Mouse (Mus musculus) kidney, postnatal 14 days (tissue): ENCODE data around the gene Elovl5.

Experiments used
- DNase-seq: peaks from one replicate; pipeline ENCODE4 v3.0.0; 2022; ENCODE audit warnings: mixed read lengths

Gene Elovl5

DNA sequence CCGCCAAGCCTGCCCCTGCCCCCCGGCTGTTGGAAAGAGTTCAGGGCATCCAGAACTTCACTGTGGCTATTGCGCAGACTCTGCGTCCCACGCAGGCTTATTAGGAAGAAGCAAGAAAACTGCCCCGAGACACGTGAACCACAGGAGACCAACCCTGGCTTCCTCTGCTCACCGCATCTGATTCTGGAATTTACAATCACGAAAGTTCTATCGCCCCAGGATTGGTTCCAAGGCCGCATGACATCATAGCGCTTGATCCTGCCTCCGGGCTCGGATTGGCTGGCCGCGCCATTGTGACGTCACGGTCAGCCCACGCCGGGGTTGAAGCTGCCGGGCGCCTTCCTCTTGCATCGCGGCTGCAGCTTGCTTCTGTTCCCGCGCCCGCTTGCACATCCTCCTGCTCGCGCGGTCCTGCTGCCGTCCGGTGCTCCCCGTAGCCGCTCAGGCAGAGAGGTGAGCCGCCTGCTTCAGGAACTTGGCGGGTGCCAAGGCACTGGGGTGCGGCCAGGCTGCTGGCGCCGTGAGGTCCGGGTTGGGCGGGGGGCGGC is at the start of gene Elovl5:
Elovl5 (plus strand) TSS at position 291 of the 548 bp plus-strand sequence.
- peak; percentile 98 for DNase-seq

GRCm38 (mm10) chr9:77891501-77891900 is 25.7 kb upstream of the Elovl5 start:
- no peak for DNase-seq

DNA sequence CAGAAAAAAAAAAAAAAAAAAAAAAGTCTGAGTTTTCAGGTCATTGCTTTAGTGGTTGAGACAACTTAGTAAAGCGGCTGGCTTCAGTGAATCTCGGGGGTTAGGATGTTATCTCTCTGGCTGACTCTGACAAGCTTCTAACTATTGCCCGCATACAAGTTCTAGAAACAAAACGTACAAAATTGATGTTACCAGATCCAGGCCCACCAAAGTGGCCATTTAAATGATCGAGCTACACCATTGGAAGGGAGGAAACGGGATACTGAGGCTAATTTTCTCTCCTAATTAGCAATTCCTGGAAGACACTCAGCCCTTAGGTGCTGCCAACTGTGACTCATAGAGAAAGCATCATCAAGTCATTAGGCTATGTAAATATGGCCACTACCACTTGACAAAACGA is 18.6 kb upstream of the Elovl5 start:
- DNase-seq: no peak

DNA sequence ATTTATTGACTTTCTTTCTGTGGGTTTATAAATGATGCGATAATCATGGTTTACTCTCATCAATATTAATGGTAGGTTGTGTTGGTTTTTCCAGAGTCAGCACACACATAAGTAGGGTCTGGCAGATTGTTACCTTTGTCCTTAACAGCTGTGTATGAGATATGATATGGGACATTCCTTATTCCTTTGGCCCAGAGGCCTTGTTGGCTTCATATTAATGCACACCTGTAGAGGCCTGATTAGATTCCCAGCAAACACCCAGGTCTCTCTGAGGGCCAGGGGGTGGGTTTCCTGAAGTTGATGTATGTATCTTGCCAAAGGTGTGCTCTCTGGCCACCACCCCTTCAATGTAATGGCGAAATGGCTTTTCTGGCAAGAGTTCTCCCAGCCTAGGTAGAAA is 13.0 kb upstream of the Elovl5 start:
- no peak for DNase-seq

DNA sequence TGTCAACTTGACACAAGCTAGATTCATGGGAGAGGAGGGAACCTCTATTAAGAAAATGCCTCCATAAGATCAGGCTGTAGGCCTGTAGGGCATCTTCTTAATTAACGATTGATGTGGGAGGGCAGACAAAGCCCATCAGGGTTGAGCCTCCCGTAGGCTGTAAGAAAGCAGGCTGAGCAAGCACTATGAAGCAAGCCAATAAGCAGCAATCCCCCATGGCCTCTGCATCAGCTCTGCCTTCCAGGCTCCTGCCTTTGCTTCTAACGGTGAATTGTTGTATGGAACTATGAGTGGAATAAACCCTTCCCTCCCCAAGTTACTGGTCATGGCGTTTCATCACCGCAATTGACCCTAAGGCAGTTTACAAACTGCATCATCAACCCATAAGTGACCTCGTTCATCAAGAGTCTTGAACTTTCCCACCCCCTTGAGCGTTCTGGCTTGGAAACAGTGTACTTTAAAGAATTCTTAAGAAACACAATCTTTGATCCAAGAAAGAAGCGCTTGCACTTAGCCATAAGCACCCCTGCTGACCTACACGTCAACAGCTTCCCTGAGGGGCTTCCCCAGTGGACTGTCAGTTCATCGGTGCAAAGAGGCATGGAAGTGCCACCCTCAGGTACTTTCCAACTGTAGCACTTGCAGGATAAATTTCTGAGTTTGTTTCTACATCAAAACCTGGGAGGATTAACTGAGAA is 7.4 kb upstream of the Elovl5 start:
- DNase-seq: no peak

DNA sequence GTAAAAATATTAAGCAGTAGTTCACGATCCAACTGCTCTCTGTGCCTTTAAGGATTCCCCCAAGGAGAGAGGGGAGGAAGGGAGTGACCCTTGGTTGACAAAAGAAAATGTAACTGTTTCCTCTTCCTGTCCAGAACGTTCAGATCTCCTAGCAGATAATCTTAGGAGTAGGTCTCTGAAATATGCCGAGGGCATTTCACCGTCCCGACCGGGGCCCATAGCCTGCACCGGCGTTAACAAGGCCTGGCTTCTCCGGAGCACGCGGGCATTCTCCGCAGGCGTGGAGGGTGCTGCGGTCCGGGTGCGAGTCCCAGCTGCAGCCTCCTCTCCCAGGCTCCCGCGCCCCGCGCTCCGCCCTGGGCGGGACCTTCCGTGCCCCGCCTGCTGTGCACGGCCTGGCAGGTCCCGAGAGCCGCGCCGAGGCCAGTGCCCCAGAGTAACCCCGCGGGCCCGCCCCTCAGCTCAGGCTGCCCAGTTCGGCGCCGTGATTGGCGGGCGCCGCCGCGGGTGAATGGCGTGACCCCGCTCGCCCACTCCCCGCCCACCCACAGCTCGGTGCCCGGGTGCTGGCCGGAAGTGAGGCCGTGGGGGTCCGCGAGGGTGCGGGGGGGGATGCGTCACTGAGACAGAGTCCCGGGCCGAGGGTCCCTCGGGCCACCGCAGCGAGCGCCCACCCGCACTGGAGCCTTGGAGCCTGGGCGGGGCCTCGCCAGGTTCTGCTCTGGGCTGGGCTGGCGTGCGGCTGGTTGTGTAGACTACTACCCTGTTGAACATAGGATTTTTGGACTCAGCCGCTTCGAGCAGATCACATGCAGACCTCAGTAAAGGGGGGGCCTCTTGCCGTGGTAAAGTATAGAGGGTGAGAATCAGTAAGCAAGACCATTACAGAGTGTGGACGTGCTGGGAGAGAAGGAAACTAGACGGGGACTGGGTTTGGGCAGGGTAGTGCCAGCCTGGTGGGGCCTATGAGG is 6.6 kb upstream of the Elovl5 start:
- DNase-seq: peak; percentile 98

DNA sequence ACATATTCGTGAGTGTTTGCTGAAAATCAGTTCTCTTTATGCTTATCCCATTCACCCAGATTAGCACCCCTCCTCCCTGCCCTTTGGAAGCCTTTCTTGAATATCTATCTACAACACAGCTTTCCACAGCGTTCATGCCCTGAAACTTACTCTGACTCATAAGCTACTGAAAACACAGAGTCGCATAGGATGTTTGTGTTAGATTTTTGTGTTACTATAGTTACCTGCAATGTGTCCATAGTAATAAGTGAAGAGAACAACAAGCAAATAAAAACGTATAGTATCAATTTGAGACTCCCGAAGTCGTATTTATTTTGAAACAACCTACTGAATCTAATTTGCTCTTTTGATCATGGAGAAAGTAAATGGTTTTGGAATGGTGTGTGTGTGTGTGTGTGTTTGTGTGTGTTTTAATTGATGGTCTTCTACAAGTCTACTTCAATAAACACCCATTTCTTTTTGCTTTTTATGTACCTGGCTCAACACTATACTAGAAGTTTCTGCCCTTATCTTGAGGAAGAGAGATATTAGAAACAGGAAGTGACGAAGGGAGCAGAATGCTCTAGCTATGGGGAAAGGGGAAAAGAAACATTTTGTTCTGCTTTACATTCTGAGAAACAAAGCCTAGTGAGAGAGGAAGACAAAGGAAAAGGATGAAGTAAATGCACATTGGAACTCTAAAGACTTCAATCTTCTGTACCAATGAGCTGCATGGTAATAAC is 5.5 kb upstream of the Elovl5 start:
- DNase-seq: no peak

DNA sequence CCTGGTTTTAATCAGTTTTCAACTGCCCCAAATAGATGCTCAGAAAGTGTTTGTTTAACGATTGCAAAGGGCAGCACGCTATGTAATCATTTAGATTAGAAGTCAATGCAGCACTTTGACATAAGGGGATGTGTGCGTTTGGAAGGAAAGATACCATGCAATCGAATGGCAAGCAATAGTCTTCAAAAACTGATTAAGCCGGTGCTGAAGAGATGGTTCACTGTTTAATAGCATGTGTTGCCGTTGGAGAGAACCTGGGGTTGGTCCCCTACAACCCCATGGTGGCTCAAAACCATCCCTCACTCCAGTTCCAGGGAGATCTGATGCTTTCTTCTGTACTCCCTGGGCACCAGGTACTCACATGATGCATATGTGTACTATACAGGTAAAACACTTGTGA is 4.9 kb upstream of the Elovl5 start:
- no peak for DNase-seq

- DNase-seq: no peak
Observed at GRCm38 (mm10) chr9:77914616-77915015, 2.5 kb upstream of the Elovl5 start.

DNA sequence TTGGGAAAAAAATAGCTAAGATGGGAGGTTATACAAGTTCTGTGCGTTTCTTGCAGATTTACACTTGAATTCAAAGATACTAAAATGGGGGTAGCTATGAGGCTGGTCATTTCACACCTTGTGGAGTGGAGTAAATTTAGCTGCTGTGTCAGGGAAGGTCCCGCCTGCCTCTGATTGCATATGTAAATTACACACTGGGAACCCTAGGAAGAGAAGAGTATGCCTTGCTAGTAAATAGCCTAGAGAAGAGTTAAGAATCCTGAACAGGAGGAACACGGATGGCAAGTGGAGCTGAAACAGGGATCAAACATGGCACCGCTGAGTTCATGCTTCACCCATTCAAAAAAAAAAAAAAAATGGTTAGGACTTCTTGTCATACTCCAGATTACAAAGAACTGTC is 1.4 kb upstream of the Elovl5 start:
- DNase-seq: no peak

- no peak for DNase-seq
Observed at GRCm38 (mm10) chr9:77917622-77918131, 513 bp downstream of the Elovl5 start.

DNA sequence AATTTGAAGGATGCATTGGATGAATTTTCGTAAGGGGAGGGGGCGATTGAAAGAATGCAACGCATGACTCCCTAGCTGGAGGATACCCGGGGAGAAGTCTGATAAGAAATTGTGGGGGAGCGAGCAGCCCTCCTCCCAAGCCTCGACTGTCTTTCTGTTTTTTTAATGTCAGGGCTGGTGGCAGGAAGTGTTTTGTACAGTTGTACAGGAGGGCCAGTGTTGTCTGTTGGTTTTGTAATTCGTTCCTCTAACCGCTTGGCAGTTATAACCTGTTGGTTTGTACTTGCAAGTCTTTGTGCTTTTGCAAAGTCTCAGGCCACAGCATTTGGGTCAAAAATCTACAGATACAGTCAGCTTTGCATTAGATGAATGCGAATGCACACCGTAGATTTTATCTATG is 1.0 kb downstream of the Elovl5 start:
- no peak for DNase-seq

- no peak for DNase-seq
Observed at GRCm38 (mm10) chr9:77918961-77919670, 2.0 kb downstream of the Elovl5 start.

- no peak for DNase-seq
Observed at GRCm38 (mm10) chr9:77920481-77920880, 3.3 kb downstream of the Elovl5 start.

DNA sequence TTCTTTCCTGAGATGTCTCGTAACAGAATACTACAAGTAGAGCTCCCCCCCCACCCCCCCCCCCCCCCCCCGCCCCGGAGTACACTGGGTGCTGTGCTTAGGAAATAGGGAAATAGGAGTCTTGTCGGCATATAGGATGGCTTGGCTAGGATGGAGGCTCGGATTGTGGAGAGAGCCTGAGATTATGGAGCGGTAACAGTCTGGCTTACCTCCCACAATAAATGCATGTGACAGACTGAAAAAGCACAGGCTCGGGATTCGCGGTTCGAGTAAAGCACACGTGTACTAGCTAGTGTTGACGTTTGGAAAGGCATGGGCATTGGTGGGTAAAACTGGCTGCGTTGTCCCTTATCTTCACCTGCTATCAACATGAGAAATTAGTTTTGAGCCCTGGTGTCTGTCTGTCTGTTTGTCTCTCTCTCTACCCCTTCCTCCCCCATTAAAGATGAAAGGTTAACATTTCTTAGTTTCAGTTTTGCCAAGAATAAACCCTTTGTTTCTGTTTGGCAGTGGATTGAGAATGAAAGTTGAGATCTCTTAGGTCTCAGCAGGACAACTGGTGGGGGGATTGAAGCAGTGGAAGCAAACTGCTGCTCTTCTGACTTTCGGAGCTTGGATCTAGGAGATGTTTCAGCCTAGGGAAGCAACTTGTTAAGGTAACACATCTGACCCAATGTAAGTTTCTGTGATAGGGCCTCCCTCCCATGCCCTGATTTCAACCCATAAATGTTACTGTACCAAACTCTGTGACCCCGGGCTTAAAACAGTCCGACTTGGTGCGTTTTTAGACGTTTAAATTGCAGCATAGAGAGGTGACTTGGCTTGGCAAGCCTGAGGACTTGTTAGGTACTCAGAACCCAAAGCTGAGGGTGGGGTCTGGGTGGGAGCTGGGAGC is 4.4 kb downstream of the Elovl5 start:
- DNase-seq: no peak

- no peak for DNase-seq
Observed at GRCm38 (mm10) chr9:77923774-77924173, 6.6 kb downstream of the Elovl5 start.

DNA sequence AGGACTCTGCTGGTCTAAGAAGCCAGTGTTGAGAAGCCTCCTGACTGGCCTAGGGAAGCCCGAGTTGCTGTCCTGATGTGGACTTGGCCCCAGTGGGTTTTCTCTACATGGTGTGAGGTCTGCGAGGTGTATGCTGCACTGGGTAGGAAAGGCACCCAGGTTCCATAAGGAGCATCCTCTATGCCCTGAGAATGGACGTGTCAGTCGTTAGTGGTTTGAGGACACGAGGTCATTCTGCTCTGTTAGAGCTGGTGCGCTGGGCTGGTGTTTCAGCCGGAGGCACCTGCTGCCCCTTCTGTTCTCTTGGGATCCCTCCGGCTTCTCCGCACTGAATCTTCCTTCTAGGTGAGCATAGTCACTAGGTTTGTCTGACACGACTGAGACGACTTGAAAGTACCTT is 7.0 kb downstream of the Elovl5 start:
- DNase-seq: no peak

DNA sequence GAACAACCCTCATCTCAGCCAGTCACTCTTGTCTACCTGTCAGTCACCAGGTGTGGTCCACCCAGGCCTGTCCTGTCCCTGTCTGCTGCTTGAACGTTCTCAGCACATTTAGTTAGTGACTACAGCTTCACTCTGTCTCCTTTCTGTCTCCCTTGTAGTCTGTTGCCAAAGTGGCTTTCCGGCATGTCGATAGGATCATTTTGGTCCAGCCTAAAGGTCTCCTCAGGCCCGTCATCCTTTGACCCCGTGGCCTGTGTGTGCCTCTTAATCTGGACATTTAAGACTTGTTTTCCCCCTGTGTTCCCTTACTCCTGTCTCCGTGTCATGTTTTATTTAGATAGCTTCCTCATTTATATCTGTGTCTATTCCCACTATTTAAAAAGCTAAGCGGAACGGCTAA is 9.0 kb downstream of the Elovl5 start:
- DNase-seq: no peak

DNA sequence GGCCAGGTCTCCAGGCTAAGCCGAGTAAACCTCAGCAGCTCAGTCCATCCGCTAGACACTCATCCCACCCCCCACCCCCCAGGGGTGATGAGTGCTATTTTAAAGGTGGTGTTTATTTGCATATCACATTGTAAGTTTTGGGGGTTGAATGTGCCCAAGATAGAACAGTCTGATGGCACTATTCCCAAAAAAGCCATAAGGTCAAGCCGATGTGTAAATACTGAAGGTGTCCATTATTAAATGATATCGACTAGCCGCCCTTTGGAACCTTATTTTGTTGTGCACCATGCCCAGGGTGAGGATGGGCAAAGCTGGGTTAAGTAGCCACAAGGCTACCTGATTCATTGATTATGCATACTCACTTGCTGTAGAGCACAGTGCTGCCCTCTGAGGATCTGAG is 9.7 kb downstream of the Elovl5 start:
- no peak for DNase-seq

- DNase-seq: no peak
Observed at GRCm38 (mm10) chr9:77927431-77927830, 10.3 kb downstream of the Elovl5 start.

DNA sequence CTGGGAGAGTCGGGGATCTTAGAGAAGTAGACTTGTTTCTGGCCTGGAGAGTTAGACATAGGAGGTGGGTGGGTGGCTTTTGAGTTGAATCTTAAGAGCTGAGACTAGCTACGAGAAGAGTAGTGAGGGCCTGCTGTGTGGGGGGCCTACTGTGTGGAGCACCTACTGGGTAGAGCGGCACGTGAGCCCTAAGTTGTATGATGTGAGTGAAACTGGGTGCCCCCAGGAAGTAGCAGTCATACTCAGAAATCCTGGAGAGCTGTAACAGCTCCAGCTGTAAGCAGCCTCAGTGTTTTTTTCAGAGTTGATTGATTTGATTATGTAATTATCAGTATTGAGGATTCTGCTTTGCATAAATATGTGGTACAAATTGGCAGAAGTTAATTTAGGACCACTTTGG is 11.6 kb downstream of the Elovl5 start:
- DNase-seq: no peak
